17 mouse cellular contexts compared by ENCODE assay signal in genomic region chr15:59725881-59726280, GRCm38 (mm10).
"Had no signal": no experiment of that assay in that cellular context is flagged by ENCODE, and none has a peak within 500 bp of the region (broad histone marks: within the 10 kb centered on the region; RNA-seq: fewer than 3 reads in every experiment).

No protein-coding gene starts in this region.

- DNase-seq: lung, adult 18-20 months; lung, embryonic 14.5 days; lung, postnatal 10 days; lung, postnatal 4 days; retina, postnatal 1 day; right cerebral cortex, adult 18-20 months; right cerebral cortex, postnatal 25 days; right cerebral cortex, postnatal 4 days; thymus, adult 2 months; thymus, postnatal 25 days; thymus, postnatal 4 days had no signal

- H3K36me3 ChIP-seq: midbrain, embryonic 13.5 days; midbrain, embryonic 15.5 days; neural tube, embryonic 12.5 days; stomach, embryonic 15.5 days had no signal

- H3K4me3 ChIP-seq: megakaryocyte, embryonic 14.5 days; midbrain, embryonic 13.5 days; midbrain, embryonic 15.5 days; neural tube, embryonic 12.5 days; stomach, embryonic 15.5 days had no signal

- H3K27ac ChIP-seq: midbrain, embryonic 13.5 days; midbrain, embryonic 15.5 days; neural tube, embryonic 12.5 days; stomach, embryonic 15.5 days; stomach, postnatal 0 days had no signal
